Mouse (Mus musculus): ENCODE results near the gene Ly6g6e. TPM values are rescaled to one million over a fixed set of nuclear protein-coding genes. Genes with fewer than 3 reads are reported as not detected.
A peak's percentile ranks its signal among the peaks of the same experiment; 100 is the strongest.
"Not testable (repeated sequence)": the region's sequence is repeated elsewhere in the genome, so short reads cannot be mapped to it uniquely, and the experiment has no call there.

The Ly6g6e gene
- polyA plus RNA-seq, 1 experiment = not detected

DNA sequence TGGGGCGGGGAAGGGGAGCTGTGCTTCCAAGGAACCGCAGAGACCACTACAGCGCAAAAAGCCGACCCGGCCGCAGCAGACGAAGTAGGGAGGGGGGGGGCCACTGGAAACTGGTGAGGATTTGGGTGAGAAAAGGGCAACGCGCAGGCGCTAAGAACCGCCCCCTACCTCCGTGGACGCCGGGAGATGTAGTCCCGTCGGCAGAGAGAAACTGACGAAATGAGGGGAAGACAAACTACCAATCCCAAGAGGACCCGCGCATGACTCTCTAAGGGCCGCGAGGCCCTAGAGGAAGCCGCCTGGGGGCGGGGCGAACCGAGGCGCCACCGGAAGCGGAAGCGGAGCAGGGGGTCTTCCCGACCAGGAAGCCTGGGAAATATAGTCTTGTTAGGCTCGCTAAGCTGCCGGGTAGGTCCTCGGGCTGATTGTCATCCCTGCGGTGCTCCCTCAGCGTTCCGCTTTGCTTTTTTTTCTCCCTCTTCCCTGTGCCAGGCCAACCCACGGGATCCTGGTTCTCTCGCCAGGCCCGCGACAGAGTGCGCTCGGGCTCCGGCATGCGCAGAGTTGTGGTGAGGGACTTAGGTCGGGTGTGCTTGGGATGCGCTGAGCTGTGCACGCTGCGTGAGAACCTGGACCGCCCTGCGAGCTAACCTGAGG is 44.6 kb downstream of the Ly6g6e start, which contains the start of gene Gpank1:
Gpank1 (plus strand) TSS at position 313 of the 657 bp plus-strand sequence.
- Histone ChIP-seq H3K9me3 (ENCODE audit: control insufficient read depth, low read length) (no peaks in the 10 kb centered on the region), H3K36me3 (ENCODE audit: control insufficient read depth) (peaks cover 63% of the 10 kb centered on the region), H3K4me1 (ENCODE audit: control insufficient read depth) (peaks cover 58% of the 10 kb centered on the region)

DNA sequence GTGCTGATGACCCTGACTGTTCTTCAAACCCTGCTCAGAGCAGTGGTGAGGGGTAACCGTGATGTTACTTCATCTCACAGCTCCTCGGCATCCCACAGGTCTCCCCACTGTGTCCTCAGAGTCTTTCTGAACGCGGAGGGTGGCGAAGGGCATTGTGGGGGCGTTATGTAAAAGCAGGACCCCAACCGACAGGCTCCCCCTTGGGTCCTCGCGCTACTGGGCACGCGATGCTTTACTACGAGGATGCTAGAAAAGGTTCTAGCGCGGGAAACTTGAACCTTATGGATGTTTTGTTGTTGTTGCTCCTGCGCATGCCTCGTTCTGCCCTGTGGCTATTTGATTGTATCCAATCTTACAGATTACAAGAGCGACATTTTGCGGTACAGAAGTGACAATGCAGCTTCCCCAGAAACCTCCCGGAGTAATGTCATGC is 45.2 kb downstream of the Ly6g6e start, which contains the start of gene Csnk2b:
Csnk2b (minus strand) TSS at position 183 of the 433 bp plus-strand sequence.
- Histone ChIP-seq H3K36me3 (ENCODE audit: control insufficient read depth) (peaks cover 58% of the 10 kb centered on the region), H3K27me3 (ENCODE audit: control insufficient read depth) (no peaks in the 10 kb centered on the region), H3K9me3 (ENCODE audit: control insufficient read depth, low read length) (no peaks in the 10 kb centered on the region), H3K4me3 (replicated peaks) (peak within 1 kb of the TSS; percentile 74), H3K4me1 (ENCODE audit: control insufficient read depth) (peaks cover 64% of the 10 kb centered on the region)
- TF ChIP-seq TAL1 (IDR thresholded peaks at IDR 0.05; ENCODE audit: low read length) = no peak
- TF ChIP-seq GATA1 (IDR thresholded peaks at IDR 0.05; ENCODE audit: low read length) = no peak

More for the DNA sequence above, 44.6 kb downstream of the Ly6g6e start, which contains the start of gene Gpank1:
- Histone ChIP-seq H3K27me3 (ENCODE audit: control insufficient read depth) (no peaks in the 10 kb centered on the region), H3K4me3 (replicated peaks) (peak within 1 kb of the TSS; percentile 74)
- TF ChIP-seq GATA1 (IDR thresholded peaks at IDR 0.05; ENCODE audit: low read length) (no peak), TAL1 (IDR thresholded peaks at IDR 0.05; ENCODE audit: low read length) (no peak)

DNA sequence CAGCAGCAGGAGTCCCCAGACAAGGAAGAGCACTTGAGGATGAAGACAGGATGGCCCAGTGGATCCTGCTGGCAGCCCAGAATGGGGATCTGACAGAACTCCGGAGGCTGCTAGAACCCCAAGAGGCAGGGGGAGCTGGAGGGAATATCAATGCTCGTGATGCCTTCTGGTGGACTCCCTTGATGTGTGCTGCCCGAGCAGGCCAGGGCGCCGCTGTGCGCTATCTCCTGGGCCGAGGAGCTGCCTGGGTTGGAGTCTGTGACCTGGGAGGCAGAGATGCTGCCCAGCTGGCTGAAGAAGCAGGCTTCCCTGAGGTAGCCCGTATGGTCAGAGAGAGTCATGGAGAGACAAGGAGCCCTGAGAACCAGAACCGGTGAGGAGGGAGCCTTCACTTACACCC is 46.6 kb downstream of the Ly6g6e start:
- Histone ChIP-seq H3K4me1 (ENCODE audit: control insufficient read depth) (peaks cover 71% of the 10 kb centered on the region), H3K36me3 (ENCODE audit: control insufficient read depth) (peaks cover 51% of the 10 kb centered on the region)
- not testable (repeated sequence) for H3K27me3 ChIP-seq (ENCODE audit: control insufficient read depth); H3K4me3 ChIP-seq (replicated peaks); H3K9me3 ChIP-seq (ENCODE audit: control insufficient read depth, low read length)

DNA sequence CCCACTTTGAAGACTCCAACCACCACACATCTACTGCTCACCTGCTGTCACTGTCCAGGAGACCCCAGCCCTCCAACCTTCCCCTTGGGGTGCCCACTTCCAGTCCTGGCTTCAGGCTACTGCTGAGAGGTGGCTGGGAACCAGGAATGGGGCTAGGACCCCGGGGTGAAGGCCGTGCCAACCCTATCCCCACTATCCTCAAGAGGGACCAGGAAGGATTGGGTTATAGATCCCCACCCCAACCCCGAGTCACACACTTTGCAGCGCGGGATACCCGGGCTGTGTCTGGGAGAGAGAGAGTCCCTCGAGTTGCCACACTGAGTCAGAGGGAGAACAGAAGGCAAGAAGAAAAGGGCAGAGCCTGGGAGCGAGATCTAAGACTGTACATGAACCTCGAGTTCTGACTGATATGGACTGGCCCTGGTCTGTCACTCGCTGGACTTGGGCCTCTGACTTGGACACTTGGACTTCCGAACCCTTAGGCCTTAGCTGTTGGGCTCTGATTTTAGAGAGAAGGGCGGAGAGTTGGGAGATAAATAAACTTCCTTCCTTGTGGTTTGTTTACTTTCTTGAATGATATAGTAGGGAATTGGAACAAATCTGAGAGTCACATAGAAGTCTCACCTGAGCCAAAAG is 47.7 kb downstream of the Ly6g6e start:
- H3K9me3 ChIP-seq (ENCODE audit: control insufficient read depth, low read length); H3K27me3 ChIP-seq (ENCODE audit: control insufficient read depth); H3K4me3 ChIP-seq (replicated peaks): not testable (repeated sequence)
- H3K4me1 ChIP-seq (ENCODE audit: control insufficient read depth) = peaks cover 75% of the 10 kb centered on the region
- H3K36me3 ChIP-seq (ENCODE audit: control insufficient read depth) = peaks cover 48% of the 10 kb centered on the region

DNA sequence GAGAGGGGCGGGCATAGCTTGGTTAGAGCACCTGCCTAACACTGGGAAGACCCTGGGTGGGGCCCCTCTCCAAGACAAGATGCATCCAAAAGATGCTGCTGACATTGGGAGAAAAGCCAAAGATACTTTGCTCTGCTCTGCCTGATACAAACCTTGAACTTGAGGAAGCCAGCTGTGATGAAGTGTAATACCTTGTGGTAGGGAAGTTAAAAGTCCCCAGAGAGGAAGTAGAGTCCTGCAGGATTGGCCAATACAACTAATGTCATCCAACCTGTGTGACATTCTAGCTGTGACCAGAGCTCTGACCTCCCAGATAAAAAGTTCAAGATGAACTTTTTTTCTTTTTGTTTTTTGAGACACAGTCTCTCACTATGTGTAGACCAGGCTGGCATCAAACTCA is 48.4 kb downstream of the Ly6g6e start:
- Histone ChIP-seq H3K9me3 (ENCODE audit: control insufficient read depth, low read length) (no peaks in the 10 kb centered on the region), H3K36me3 (ENCODE audit: control insufficient read depth) (peaks cover 47% of the 10 kb centered on the region), H3K27me3 (ENCODE audit: control insufficient read depth) (no peaks in the 10 kb centered on the region), H3K4me1 (ENCODE audit: control insufficient read depth) (peaks cover 69% of the 10 kb centered on the region), H3K4me3 (replicated peaks) (no peak overlapping the region)
- TF ChIP-seq GATA1 (IDR thresholded peaks at IDR 0.05; ENCODE audit: low read length) (no peak), TAL1 (IDR thresholded peaks at IDR 0.05; ENCODE audit: low read length) (no peak)

DNA sequence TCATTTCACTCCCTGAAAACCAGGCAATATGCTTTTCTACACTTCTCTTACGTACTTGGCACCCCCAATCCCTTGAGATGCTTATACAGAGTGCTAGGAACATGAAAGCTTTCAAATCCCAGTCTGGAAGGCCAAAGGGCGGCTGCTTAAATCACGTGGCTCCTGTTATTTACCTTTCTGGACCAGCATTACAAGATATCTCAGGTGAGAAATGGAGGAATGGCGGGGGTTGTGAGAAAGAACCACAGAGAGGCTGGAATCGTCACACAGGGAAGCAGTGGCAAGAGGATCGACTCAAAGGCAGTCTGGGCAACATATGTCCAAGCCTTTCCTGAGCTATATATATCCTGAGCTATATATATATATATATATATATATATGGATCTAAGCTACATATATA is 48.9 kb downstream of the Ly6g6e start:
- Histone ChIP-seq H3K36me3 (ENCODE audit: control insufficient read depth) (peaks cover 50% of the 10 kb centered on the region), H3K9me3 (ENCODE audit: control insufficient read depth, low read length) (no peaks in the 10 kb centered on the region), H3K4me3 (replicated peaks) (peak overlapping the region; percentile 63), H3K27me3 (ENCODE audit: control insufficient read depth) (no peaks in the 10 kb centered on the region), H3K4me1 (ENCODE audit: control insufficient read depth) (peaks cover 64% of the 10 kb centered on the region)
- no peak for TF ChIP-seq GATA1 (IDR thresholded peaks at IDR 0.05; ENCODE audit: low read length)
- no peak for TF ChIP-seq TAL1 (IDR thresholded peaks at IDR 0.05; ENCODE audit: low read length)

DNA sequence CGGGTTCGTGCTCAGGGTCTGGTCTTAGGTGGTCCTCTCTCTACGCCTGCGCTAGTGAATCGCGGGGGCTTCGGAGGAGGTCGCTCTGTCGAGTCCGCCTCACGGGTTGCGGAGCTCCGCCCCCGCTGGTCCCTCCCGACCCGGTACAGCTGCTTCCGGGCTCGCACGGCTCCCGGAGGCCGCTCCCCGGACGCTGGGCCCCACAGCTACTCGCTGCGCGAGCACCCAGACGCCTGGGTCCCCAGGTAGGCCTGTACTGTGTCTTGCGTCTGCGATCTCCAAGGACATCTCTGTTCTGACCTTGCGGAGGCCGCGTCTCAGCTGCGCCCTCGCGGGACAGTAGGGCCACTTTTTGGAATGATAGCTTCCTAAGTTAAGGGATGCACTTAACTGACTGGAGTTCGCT is 49.5 kb downstream of the Ly6g6e start, which contains the start of gene D17H6S53E:
D17H6S53E (plus strand) TSS at position 168 of the 406 bp plus-strand sequence.
- H3K4me1 ChIP-seq (ENCODE audit: control insufficient read depth) = peaks cover 68% of the 10 kb centered on the region
- H3K36me3 ChIP-seq (ENCODE audit: control insufficient read depth) = peaks cover 55% of the 10 kb centered on the region
- no peak for TF ChIP-seq GATA1 (IDR thresholded peaks at IDR 0.05; ENCODE audit: low read length)
- TF ChIP-seq TAL1 (IDR thresholded peaks at IDR 0.05; ENCODE audit: low read length) = no peak
- H3K9me3 ChIP-seq (ENCODE audit: control insufficient read depth, low read length) = no peaks in the 10 kb centered on the region
- no peaks in the 10 kb centered on the region for H3K27me3 ChIP-seq (ENCODE audit: control insufficient read depth)
- peak within 1 kb of the TSS; percentile 63 for H3K4me3 ChIP-seq (replicated peaks)

DNA sequence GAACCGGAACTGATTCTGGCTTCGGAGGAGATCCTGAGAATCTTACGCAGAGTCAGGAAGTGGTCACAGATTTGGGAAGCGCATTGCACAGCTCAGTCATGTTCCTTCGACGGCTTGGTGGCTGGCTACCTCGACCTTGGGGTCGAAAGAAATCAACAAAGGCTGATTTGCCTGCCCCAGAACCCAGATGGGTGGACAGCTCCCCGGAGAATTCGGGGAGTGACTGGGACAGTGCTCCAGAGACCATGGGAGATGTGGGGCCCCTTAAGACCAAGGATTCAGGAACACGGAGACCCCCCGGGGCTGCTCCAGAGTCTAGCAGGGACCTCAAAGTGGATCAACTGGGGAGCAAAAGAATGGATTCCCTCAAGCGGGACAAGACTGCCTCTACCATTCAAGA is 50.3 kb downstream of the Ly6g6e start:
- Histone ChIP-seq H3K36me3 (ENCODE audit: control insufficient read depth) (peaks cover 55% of the 10 kb centered on the region), H3K4me3 (replicated peaks) (peak overlapping the region; percentile 63), H3K4me1 (ENCODE audit: control insufficient read depth) (peaks cover 64% of the 10 kb centered on the region), H3K27me3 (ENCODE audit: control insufficient read depth) (no peaks in the 10 kb centered on the region), H3K9me3 (ENCODE audit: control insufficient read depth, low read length) (no peaks in the 10 kb centered on the region)
- TF ChIP-seq GATA1 (IDR thresholded peaks at IDR 0.05; ENCODE audit: low read length) (no peak), TAL1 (IDR thresholded peaks at IDR 0.05; ENCODE audit: low read length) (no peak)

Other genes starting within 250 kb of the Ly6g6e start
- gene Stk19, start 240.0 kb upstream of the Ly6g6e start, polyA plus RNA-seq (2012) = 6.3 and 6.7 TPM in 2 replicates
- 15.3 and 22.0 TPM in 2 replicates for gene Dxo, start 239.9 kb upstream of the Ly6g6e start, polyA plus RNA-seq (2012)
- 6.7 and 8.9 TPM in 2 replicates for gene Skiv2l, start 226.7 kb upstream of the Ly6g6e start, polyA plus RNA-seq (2012)
- gene Nelfe, start 226.5 kb upstream of the Ly6g6e start, polyA plus RNA-seq (2012) = 30.9 and 32.9 TPM in 2 replicates
- gene Cfb, start 214.4 kb upstream of the Ly6g6e start, polyA plus RNA-seq (2012) = 0.11 TPM in 1 of 2 replicates, not detected in the other
- gene Zbtb12, start 197.4 kb upstream of the Ly6g6e start, polyA plus RNA-seq (2012) = 0.24 and 0.25 TPM in 2 replicates
- not detected in 2 replicates for gene Gm20547, start 194.9 kb upstream of the Ly6g6e start, polyA plus RNA-seq (2012)
- gene C2, start 178.6 kb upstream of the Ly6g6e start, polyA plus RNA-seq (2012) = 0.13 and 0.17 TPM in 2 replicates
- 6.2 and 6.4 TPM in 2 replicates for gene Ehmt2, start 178.4 kb upstream of the Ly6g6e start, polyA plus RNA-seq (2012)
- gene Slc44a4, start 162.4 kb upstream of the Ly6g6e start, polyA plus RNA-seq (2012) = not detected in 2 replicates
- 0.31 and 0.38 TPM in 2 replicates for gene Neu1, start 145.6 kb upstream of the Ly6g6e start, polyA plus RNA-seq (2012)
- gene Hspa1b, start 117.7 kb upstream of the Ly6g6e start, polyA plus RNA-seq (2012) = 408 and 454 TPM in 2 replicates
- gene Gm20481, start 107.0 kb upstream of the Ly6g6e start, polyA plus RNA-seq (2012) = not detected in 2 replicates
- 195 and 214 TPM in 2 replicates for gene Hspa1a, start 104.7 kb upstream of the Ly6g6e start, polyA plus RNA-seq (2012)
- gene Hspa1l, start 104.2 kb upstream of the Ly6g6e start, polyA plus RNA-seq (2012) = 0.04 TPM in 1 of 2 replicates, not detected in the other
- 15.9 and 21.4 TPM in 2 replicates for gene Lsm2, start 95.0 kb upstream of the Ly6g6e start, polyA plus RNA-seq (2012)
- 41.7 and 44.9 TPM in 2 replicates for gene Vars, start 75.9 kb upstream of the Ly6g6e start, polyA plus RNA-seq (2012)
- 0.01 TPM in 2 replicates for gene Vwa7, start 60.3 kb upstream of the Ly6g6e start, polyA plus RNA-seq (2012)
- 0.87 and 0.97 TPM in 2 replicates for gene Sapcd1, start 48.9 kb upstream of the Ly6g6e start, polyA plus RNA-seq (2012)
- gene Msh5, start 30.2 kb upstream of the Ly6g6e start, polyA plus RNA-seq (2012) = 0.90 and 1.3 TPM in 2 replicates
- 5.1 and 6.0 TPM in 2 replicates for gene Clic1, start 26.9 kb upstream of the Ly6g6e start, polyA plus RNA-seq (2012)
- 0.78 and 0.92 TPM in 2 replicates for gene Ddah2, start 17.9 kb upstream of the Ly6g6e start, polyA plus RNA-seq (2012)
- not detected in 2 replicates for gene Ly6g6c, start 11.5 kb upstream of the Ly6g6e start, polyA plus RNA-seq (2012)
- gene Mpig6b, start 10.7 kb upstream of the Ly6g6e start, polyA plus RNA-seq (2012) = 0.05 TPM in 1 of 2 replicates, not detected in the other
- gene Ly6g6d, start 1.2 kb downstream of the Ly6g6e start, polyA plus RNA-seq (2012) = not detected in 2 replicates
- 0.07 and 0.08 TPM in 2 replicates for gene Ly6g6f, start 8.7 kb downstream of the Ly6g6e start, polyA plus RNA-seq (2012)
- 10.1 and 10.3 TPM in 2 replicates for gene Abhd16a, start 12.4 kb downstream of the Ly6g6e start, polyA plus RNA-seq (2012)
- not detected in 2 replicates for gene Ly6g5c, start 31.4 kb downstream of the Ly6g6e start, polyA plus RNA-seq (2012)
- 0.03 TPM in 1 of 2 replicates, not detected in the other for gene Ly6g5b, start 38.5 kb downstream of the Ly6g6e start, polyA plus RNA-seq (2012)
- gene Gpank1, start 44.6 kb downstream of the Ly6g6e start, polyA plus RNA-seq (2012) = 11.0 and 12.4 TPM in 2 replicates
- gene Csnk2b, start 45.2 kb downstream of the Ly6g6e start, polyA plus RNA-seq (2012) = 10.2 and 11.2 TPM in 2 replicates
- gene D17H6S53E, start 49.5 kb downstream of the Ly6g6e start, polyA plus RNA-seq (2012) = 0.27 and 0.48 TPM in 2 replicates
- gene Apom, start 55.1 kb downstream of the Ly6g6e start, polyA plus RNA-seq (2012) = 0.10 and 0.20 TPM in 2 replicates
- 88.8 and 102 TPM in 2 replicates for gene Bag6, start 58.3 kb downstream of the Ly6g6e start, polyA plus RNA-seq (2012)
- 70.4 and 133 TPM in 2 replicates for gene Prrc2a, start 88.0 kb downstream of the Ly6g6e start, polyA plus RNA-seq (2012)
- gene Aif1, start 99.2 kb downstream of the Ly6g6e start, polyA plus RNA-seq (2012) = 0.27 TPM in 1 of 2 replicates, not detected in the other
- gene Lst1, start 111.5 kb downstream of the Ly6g6e start, polyA plus RNA-seq (2012) = not detected in 2 replicates
- 0.07 and 0.08 TPM in 2 replicates for gene Ltb, start 117.5 kb downstream of the Ly6g6e start, polyA plus RNA-seq (2012)
- 0.07 and 0.09 TPM in 2 replicates for gene Tnf, start 125.1 kb downstream of the Ly6g6e start, polyA plus RNA-seq (2012)
- gene Lta, start 128.4 kb downstream of the Ly6g6e start, polyA plus RNA-seq (2012) = 0.03 TPM in 1 of 2 replicates, not detected in the other
- not detected in 2 replicates for gene Gm16181, start 143.9 kb downstream of the Ly6g6e start, polyA plus RNA-seq (2012)
- 0.04 and 0.37 TPM in 2 replicates for gene Atp6v1g2, start 156.8 kb downstream of the Ly6g6e start, polyA plus RNA-seq (2012)
- gene Nfkbil1, start 158.9 kb downstream of the Ly6g6e start, polyA plus RNA-seq (2012) = 1.6 TPM in 2 replicates
- 18.8 and 20.8 TPM in 2 replicates for gene Ddx39b, start 164.8 kb downstream of the Ly6g6e start, polyA plus RNA-seq (2012)
- gene H2-D1, start 185.8 kb downstream of the Ly6g6e start, polyA plus RNA-seq (2012) = 2.4 and 2.7 TPM in 2 replicates
- gene H2-Q1, start 243.5 kb downstream of the Ly6g6e start, polyA plus RNA-seq (2012) = not detected in 2 replicates